ENCODE assay signal across 1 mouse cellular context in the genomic region with DNA sequence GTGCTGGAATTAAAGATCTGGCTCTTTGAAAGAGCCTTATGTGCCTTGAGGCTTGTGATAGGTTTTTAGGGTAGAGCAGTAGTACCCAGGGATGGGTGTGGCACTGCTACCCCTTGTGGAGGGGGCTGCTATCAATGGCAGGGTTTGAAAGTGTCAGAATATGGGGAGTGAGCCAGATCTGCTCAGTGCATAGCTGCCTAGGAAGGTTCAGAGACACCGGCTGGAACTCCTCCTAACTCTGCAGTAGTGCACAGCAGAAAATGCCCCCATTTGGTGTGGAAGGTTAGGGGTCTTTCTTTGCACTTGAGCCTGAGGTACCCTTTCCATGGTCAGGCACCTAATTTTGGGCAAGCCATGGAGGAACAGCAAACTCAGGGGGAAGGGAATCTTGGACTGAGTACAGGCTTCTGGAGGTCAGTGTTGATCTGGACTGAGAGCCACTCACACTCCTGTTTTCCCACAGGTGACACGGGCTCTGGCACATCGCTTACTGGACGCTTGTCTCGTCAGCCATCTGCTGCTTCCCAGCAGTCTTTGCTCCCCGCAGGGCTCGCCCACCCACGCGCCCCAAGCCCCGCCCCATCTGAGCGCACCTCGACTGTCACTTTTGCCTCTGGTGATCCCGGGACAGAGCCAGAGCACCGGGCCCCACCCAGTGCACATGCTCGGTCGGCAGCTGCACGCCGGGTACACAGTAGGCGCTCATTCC.
TF ChIP-seq lines count a peak whose summit lies in the region.

No protein-coding gene starts in this region.

TF ChIP-seq in CH12.LX, 34 proteins besides CTCF, POLR2A, EP300 and RAD21:
- TF ChIP-seq NRF1 (IDR thresholded peaks at IDR 0.05; ENCODE audit: low read depth, low read length) (no peak), MXI1 (IDR thresholded peaks at IDR 0.05; ENCODE audit: low read depth, low read length) (no peak), JUN (IDR thresholded peaks at IDR 0.05; ENCODE audit: insufficient read depth, low read depth, low read length) (no peak), PAX5 (IDR thresholded peaks at IDR 0.05; ENCODE audit: low read length) (no peak), MEF2A (IDR thresholded peaks at IDR 0.05; ENCODE audit: borderline replicate concordance, low read depth, low read length) (no peak), MAX (IDR thresholded peaks at IDR 0.05; ENCODE audit: low read length) (no peak), ETS1 (conservative IDR thresholded peaks at IDR 0.05; ENCODE audit: low read depth, low read length) (no peak), IRF4 (IDR thresholded peaks at IDR 0.05; ENCODE audit: low read depth, low read length) (no peak), MAFK (IDR thresholded peaks at IDR 0.05; ENCODE audit: insufficient replicate concordance, low read length) (no peak), MYC (IDR thresholded peaks at IDR 0.05; ENCODE audit: low read depth, low read length) (no peak), ZC3H11A (IDR thresholded peaks at IDR 0.05; ENCODE audit: low read depth, low read length) (no peak), SMC3 (IDR thresholded peaks at IDR 0.05; ENCODE audit: low read depth, low read length) (no peak), SIN3A (IDR thresholded peaks at IDR 0.05; ENCODE audit: low read length) (no peak), ELF1 (IDR thresholded peaks at IDR 0.05; ENCODE audit: low read depth, low read length) (no peak), KAT2A (IDR thresholded peaks at IDR 0.05; ENCODE audit: insufficient replicate concordance, low read length) (no peak), E2F4 (IDR thresholded peaks at IDR 0.05; ENCODE audit: insufficient replicate concordance, low read depth, low read length) (no peak)
